Mouse (Mus musculus): Measurements from ENCODE around the gene Ssmem1. TPM values are rescaled to one million over a fixed set of nuclear protein-coding genes. Genes with fewer than 3 reads are reported as not detected.

Ssmem1 gene
- total and polyA plus RNA-seq, 2 experiments from 2014 or later = 0.26 to 0.39 TPM

GRCm38 (mm10) chr6:30563575-30563974, 53.9 kb downstream of the Ssmem1 start:
- H3K27ac ChIP-seq = no peak overlapping the region
- no peak overlapping the region for H3K4me2 ChIP-seq (ENCODE audit: low read depth, low read length)
- H3K9me3 ChIP-seq (ENCODE audit: low read length) = no peaks in the 10 kb centered on the region
- no peak overlapping the region for H3K9ac ChIP-seq (replicated peaks; ENCODE audit: low read length)
- no peaks in the 10 kb centered on the region for H3K27me3 ChIP-seq (ENCODE audit: insufficient read depth, low read length)
- no peaks in the 10 kb centered on the region for H3K36me3 ChIP-seq (ENCODE audit: insufficient read depth, low read length)
- no peak for TF ChIP-seq CTCF (IDR thresholded peaks at IDR 0.05; ENCODE audit: low read depth)
- no peaks in the 10 kb centered on the region for H3K4me1 ChIP-seq (ENCODE audit: insufficient read depth, low read length)
- 84% methylated on average over 6 of the region's 6 CpGs for WGBS
- DNase-seq (ENCODE audit: low spot score) = no peak
- no peak overlapping the region for H3K4me3 ChIP-seq (ENCODE audit: low read length)
- no peak for ATAC-seq

GRCm38 (mm10) chr6:30564051-30564450, 54.4 kb downstream of the Ssmem1 start:
- no peak overlapping the region for H3K4me2 ChIP-seq (ENCODE audit: low read depth, low read length)
- no peak for ATAC-seq
- no peak overlapping the region for H3K9ac ChIP-seq (replicated peaks; ENCODE audit: low read length)
- no peaks in the 10 kb centered on the region for H3K36me3 ChIP-seq (ENCODE audit: insufficient read depth, low read length)
- H3K9me3 ChIP-seq (ENCODE audit: low read length) = no peaks in the 10 kb centered on the region
- H3K27me3 ChIP-seq (ENCODE audit: insufficient read depth, low read length) = no peaks in the 10 kb centered on the region
- H3K4me1 ChIP-seq (ENCODE audit: insufficient read depth, low read length) = no peaks in the 10 kb centered on the region
- 92% methylated on average over 6 of the region's 6 CpGs for WGBS
- DNase-seq (ENCODE audit: low spot score) = no peak
- no peak overlapping the region for H3K27ac ChIP-seq
- no peak overlapping the region for H3K4me3 ChIP-seq (ENCODE audit: low read length)
- TF ChIP-seq CTCF (IDR thresholded peaks at IDR 0.05; ENCODE audit: low read depth) = no peak

GRCm38 (mm10) chr6:30568069-30568468, 58.4 kb downstream of the Ssmem1 start, which contains the start of gene Cpa4:
TSS of gene Cpa4 (plus strand) at chr6:30568369.
- H3K4me3 ChIP-seq (ENCODE audit: low read length) = no peak within 1 kb of the TSS
- H3K36me3 ChIP-seq (ENCODE audit: insufficient read depth, low read length) = no peaks in the 10 kb centered on the region
- H3K4me2 ChIP-seq (ENCODE audit: low read depth, low read length) = no peak within 1 kb of the TSS
- no peaks in the 10 kb centered on the region for H3K27me3 ChIP-seq (ENCODE audit: insufficient read depth, low read length)
- no peaks in the 10 kb centered on the region for H3K9me3 ChIP-seq (ENCODE audit: low read length)
- no peak within 1 kb of the TSS for H3K27ac ChIP-seq
- H3K4me1 ChIP-seq (ENCODE audit: insufficient read depth, low read length) = peaks cover 8% of the 10 kb centered on the region; the same call in 1 of the 2 replicates
- no peak for ATAC-seq
- TF ChIP-seq CTCF (IDR thresholded peaks at IDR 0.05; ENCODE audit: low read depth) = no peak
- WGBS = 73% methylated on average over 5 of the region's 5 CpGs
- no peak for DNase-seq (ENCODE audit: low spot score)
- H3K9ac ChIP-seq (replicated peaks; ENCODE audit: low read length) = no peak within 1 kb of the TSS

- no peak for ATAC-seq
Measured at GRCm38 (mm10) chr6:30569331-30569730, 59.7 kb downstream of the Ssmem1 start.

More at GRCm38 (mm10) chr6:30569331-30569730, 59.7 kb downstream of the Ssmem1 start:
- H3K27me3 ChIP-seq (ENCODE audit: insufficient read depth, low read length) = no peaks in the 10 kb centered on the region
- no peaks in the 10 kb centered on the region for H3K36me3 ChIP-seq (ENCODE audit: insufficient read depth, low read length)
- peaks cover 9% of the 10 kb centered on the region; the same call in 1 of the 2 replicates for H3K4me1 ChIP-seq (ENCODE audit: insufficient read depth, low read length)
- H3K9me3 ChIP-seq (ENCODE audit: low read length) = no peaks in the 10 kb centered on the region
- no peak overlapping the region for H3K27ac ChIP-seq
- TF ChIP-seq CTCF (IDR thresholded peaks at IDR 0.05; ENCODE audit: low read depth) = no peak
- H3K9ac ChIP-seq (replicated peaks; ENCODE audit: low read length) = no peak overlapping the region
- no peak overlapping the region for H3K4me2 ChIP-seq (ENCODE audit: low read depth, low read length)
- DNase-seq (ENCODE audit: low spot score) = no peak
- WGBS = 76% methylated on average over 10 of the region's 10 CpGs
- no peak overlapping the region for H3K4me3 ChIP-seq (ENCODE audit: low read length)

Other genes starting within 250 kb of the Ssmem1 start
- gene Ube2h, start 205.3 kb upstream of the Ssmem1 start, total RNA-seq (2014; rRNA removed) = 42.1 and 43.9 TPM in 2 replicates
- 40.3 and 41.6 TPM in 2 replicates for gene Ube2h, start 205.3 kb upstream of the Ssmem1 start, polyA plus RNA-seq (2015; fragmentation: Nextera tagmentation; extraction: Ambion mirVana)
- 42.7 and 54.2 TPM in 2 replicates for gene Zc3hc1, start 118.8 kb upstream of the Ssmem1 start, total RNA-seq (2014; rRNA removed)
- 56.5 and 59.6 TPM in 2 replicates for gene Zc3hc1, start 118.8 kb upstream of the Ssmem1 start, polyA plus RNA-seq (2015; fragmentation: Nextera tagmentation; extraction: Ambion mirVana)
- gene Klhdc10, start 108.0 kb upstream of the Ssmem1 start, total RNA-seq (2014; rRNA removed) = 97.1 and 103 TPM in 2 replicates
- 20.6 and 23.2 TPM in 2 replicates for gene Klhdc10, start 108.0 kb upstream of the Ssmem1 start, polyA plus RNA-seq (2015; fragmentation: Nextera tagmentation; extraction: Ambion mirVana)
- gene Tmem209, start 66 bp upstream of the Ssmem1 start, total RNA-seq (2014; rRNA removed) = 35.3 and 50.0 TPM in 2 replicates
- gene Tmem209, start 66 bp upstream of the Ssmem1 start, polyA plus RNA-seq (2015; fragmentation: Nextera tagmentation; extraction: Ambion mirVana) = 23.2 and 25.0 TPM in 2 replicates
- 6.2 and 8.1 TPM in 2 replicates for gene Cpa2, start 31.7 kb downstream of the Ssmem1 start, total RNA-seq (2014; rRNA removed)
- gene Cpa2, start 31.7 kb downstream of the Ssmem1 start, polyA plus RNA-seq (2015; fragmentation: Nextera tagmentation; extraction: Ambion mirVana) = 14.9 and 15.7 TPM in 2 replicates
- 0.11 and 0.16 TPM in 2 replicates for gene Cpa4, start 58.5 kb downstream of the Ssmem1 start, total RNA-seq (2014; rRNA removed)
- 0.45 and 0.53 TPM in 2 replicates for gene Cpa4, start 58.5 kb downstream of the Ssmem1 start, polyA plus RNA-seq (2015; fragmentation: Nextera tagmentation; extraction: Ambion mirVana)
- gene Cpa5, start 101.2 kb downstream of the Ssmem1 start, total RNA-seq (2014; rRNA removed) = not detected in 2 replicates
- 0.14 TPM in 1 of 2 replicates, not detected in the other for gene Cpa5, start 101.2 kb downstream of the Ssmem1 start, polyA plus RNA-seq (2015; fragmentation: Nextera tagmentation; extraction: Ambion mirVana)
- 0.68 and 0.84 TPM in 2 replicates for gene Cpa1, start 129.4 kb downstream of the Ssmem1 start, total RNA-seq (2014; rRNA removed)
- 0.40 and 0.68 TPM in 2 replicates for gene Cpa1, start 129.4 kb downstream of the Ssmem1 start, polyA plus RNA-seq (2015; fragmentation: Nextera tagmentation; extraction: Ambion mirVana)
- gene Cep41, start 183.9 kb downstream of the Ssmem1 start, total RNA-seq (2014; rRNA removed) = 6.1 and 9.8 TPM in 2 replicates
- gene Cep41, start 183.9 kb downstream of the Ssmem1 start, polyA plus RNA-seq (2015; fragmentation: Nextera tagmentation; extraction: Ambion mirVana) = 8.2 TPM in 2 replicates
- 237 and 326 TPM in 2 replicates for gene Mest, start 213.7 kb downstream of the Ssmem1 start, total RNA-seq (2014; rRNA removed)
- gene Mest, start 213.7 kb downstream of the Ssmem1 start, polyA plus RNA-seq (2015; fragmentation: Nextera tagmentation; extraction: Ambion mirVana) = 152 and 154 TPM in 2 replicates